Mouse (Mus musculus) B cell, adult 2 months (primary cell): Measurements from ENCODE around the gene Srpk1.
"Not testable (repeated sequence)": the region's sequence is repeated elsewhere in the genome, so short reads cannot be mapped to it uniquely, and the experiment has no call there.

ENCODE experiments used
- DNase-seq, 2 experiments: peaks; one replicate each; pipeline ENCODE4 v3.0.0; 2022

The Srpk1 gene

GRCm38 (mm10) chr17:28612603-28613002, 9.9 kb downstream of the Srpk1 start:
- DNase-seq, result no peak

GRCm38 (mm10) chr17:28609543-28609942, 13.0 kb downstream of the Srpk1 start:
- no peak for DNase-seq

GRCm38 (mm10) chr17:28601557-28602250, 20.8 kb downstream of the Srpk1 start:
- DNase-seq, result no peak

GRCm38 (mm10) chr17:28600780-28601179, 21.7 kb downstream of the Srpk1 start:
- no peak for DNase-seq

GRCm38 (mm10) chr17:28593965-28594364, 28.5 kb downstream of the Srpk1 start:
- DNase-seq, result no peak

- DNase-seq, result peak; percentile 82
These were observed 29.5 kb downstream of the Srpk1 start for GRCm38 (mm10) chr17:28592998-28593397.

- DNase-seq, result no peak
These were observed 31.0 kb downstream of the Srpk1 start for GRCm38 (mm10) chr17:28591476-28591875.

GRCm38 (mm10) chr17:28590596-28590995, 31.9 kb downstream of the Srpk1 start:
- no peak for DNase-seq

- no peak for DNase-seq
These were observed 33.9 kb downstream of the Srpk1 start for GRCm38 (mm10) chr17:28588591-28588990.

- DNase-seq, result no peak
These were observed 36.0 kb downstream of the Srpk1 start for GRCm38 (mm10) chr17:28586509-28586908.

- DNase-seq, result no peak
These were observed 41.5 kb downstream of the Srpk1 start for GRCm38 (mm10) chr17:28581056-28581455.

- peak; percentile 58 to 59 for DNase-seq
These were observed 42.1 kb downstream of the Srpk1 start for GRCm38 (mm10) chr17:28580396-28580795.

GRCm38 (mm10) chr17:28575244-28576125, 47.0 kb downstream of the Srpk1 start, which contains the start of gene Lhfpl5:
Gene Lhfpl5 (plus strand): TSS chr17:28575641.
- DNase-seq, result peak; percentile 59 to 60

- no peak for DNase-seq
These were observed 49.6 kb downstream of the Srpk1 start for GRCm38 (mm10) chr17:28572941-28573340.

- no peak for DNase-seq
These were observed 50.0 kb downstream of the Srpk1 start for GRCm38 (mm10) chr17:28572521-28572920.

GRCm38 (mm10) chr17:28571868-28572267, 50.6 kb downstream of the Srpk1 start:
- DNase-seq, result no peak

GRCm38 (mm10) chr17:28567541-28567940, 55.0 kb downstream of the Srpk1 start:
- no peak for DNase-seq

- no peak for DNase-seq
These were observed 57.3 kb downstream of the Srpk1 start for GRCm38 (mm10) chr17:28565181-28565580.

- DNase-seq, result no peak
These were observed 60.9 kb downstream of the Srpk1 start for GRCm38 (mm10) chr17:28561613-28562012.

GRCm38 (mm10) chr17:28560598-28560997, 61.9 kb downstream of the Srpk1 start, which contains the start of gene Clps:
Gene Clps (minus strand): TSS chr17:28560766.
- no peak for DNase-seq

- no peak for DNase-seq
These were observed 64.7 kb downstream of the Srpk1 start for GRCm38 (mm10) chr17:28557772-28558171.

GRCm38 (mm10) chr17:28556635-28557396, 65.7 kb downstream of the Srpk1 start:
- DNase-seq, result no peak

- not testable (repeated sequence) for DNase-seq
These were observed 68.5 kb downstream of the Srpk1 start for GRCm38 (mm10) chr17:28554021-28554420.
